Comparison of ENCODE assay signal across 21 mouse cellular contexts in genomic region chr4:49603161-49603560, GRCm38 (mm10). TPM values are rescaled to one million over a fixed set of nuclear protein-coding genes. Genes with fewer than 3 reads are reported as not detected.
"Had no signal": no experiment of that assay in that cellular context is flagged by ENCODE, and none has a peak within 500 bp of the region (broad histone marks: within the 10 kb centered on the region; RNA-seq: fewer than 3 reads in every experiment).

No protein-coding gene starts in this region.

- H3K4me1 ChIP-seq: heart, embryonic 10.5 days; heart, embryonic 12.5 days; limb, embryonic 15.5 days had no signal

- DNase-seq: forebrain, postnatal 0 days; gastrocnemius, postnatal 14 days; gastrocnemius, postnatal 36 days; heart, adult 18-20 months; heart, postnatal 10 days; kidney, adult 18-20 months; layer of hippocampus, adult 9-11 months; layer of hippocampus, postnatal 36 days; left cerebral cortex, postnatal 4 days had no signal

- H3K27ac ChIP-seq: heart, embryonic 10.5 days; hindbrain, embryonic 13.5 days; hindbrain, embryonic 15.5 days; hindbrain, postnatal 0 days; kidney, postnatal 0 days; limb, embryonic 13.5 days; limb, embryonic 15.5 days; liver, embryonic 12.5 days; liver, embryonic 14.5 days had no signal

- H3K36me3 ChIP-seq: heart, embryonic 10.5 days; heart, embryonic 12.5 days; hindbrain, embryonic 13.5 days; hindbrain, embryonic 15.5 days; limb, embryonic 13.5 days; limb, embryonic 15.5 days; liver, embryonic 12.5 days had no signal

- H3K4me3 ChIP-seq: heart, embryonic 10.5 days; heart, embryonic 12.5 days; hindbrain, embryonic 13.5 days; hindbrain, embryonic 15.5 days; limb, embryonic 13.5 days; limb, embryonic 15.5 days; liver, embryonic 12.5 days had no signal

- H3K27me3 ChIP-seq: heart, embryonic 12.5 days; hindbrain, embryonic 13.5 days; hindbrain, embryonic 15.5 days; limb, embryonic 13.5 days; limb, embryonic 15.5 days had no signal

RNA-seq across cellular contexts. Expression of gene Aldob, which starts 53.8 kb away (rescaled TPM):
- total RNA-seq: gastrocnemius, postnatal 14 days; hematopoietic stem cell, adult 5-6 weeks had no signal
- polyA plus RNA-seq: hindbrain, embryonic 11.5 days; hindbrain, embryonic 13.5 days had no signal
